Mouse (Mus musculus) retina, postnatal 1 day (tissue): Measurements from ENCODE around the gene Nlrp10.

Source experiments
- DNase-seq: peaks from one replicate; pipeline ENCODE4 v3.0.0-alpha.2; 2012

Gene Nlrp10

GRCm38 (mm10) chr7:108884906-108885305 lies 45.1 kb downstream of the Nlrp10 start, which contains the start of gene Olfr518:
TSS of gene Olfr518 (minus strand) at chr7:108885006.
- DNase-seq, result no peak

- DNase-seq, result no peak
Measured at GRCm38 (mm10) chr7:108872279-108872678, 57.7 kb downstream of the Nlrp10 start, which contains the start of gene Olfr517. TSS of gene Olfr517 (minus strand) at chr7:108872379.
